Mouse (Mus musculus) ovary, postnatal 36 days (tissue): ENCODE results near the gene Insrr.
"Not testable (repeated sequence)": the region's sequence is repeated elsewhere in the genome, so short reads cannot be mapped to it uniquely, and the experiment has no call there.

ENCODE experiments used
- DNase-seq: peaks from one replicate; pipeline ENCODE4 v3.0.0; 2022; ENCODE audit warnings: low spot score, mixed read lengths

Insrr gene

DNA sequence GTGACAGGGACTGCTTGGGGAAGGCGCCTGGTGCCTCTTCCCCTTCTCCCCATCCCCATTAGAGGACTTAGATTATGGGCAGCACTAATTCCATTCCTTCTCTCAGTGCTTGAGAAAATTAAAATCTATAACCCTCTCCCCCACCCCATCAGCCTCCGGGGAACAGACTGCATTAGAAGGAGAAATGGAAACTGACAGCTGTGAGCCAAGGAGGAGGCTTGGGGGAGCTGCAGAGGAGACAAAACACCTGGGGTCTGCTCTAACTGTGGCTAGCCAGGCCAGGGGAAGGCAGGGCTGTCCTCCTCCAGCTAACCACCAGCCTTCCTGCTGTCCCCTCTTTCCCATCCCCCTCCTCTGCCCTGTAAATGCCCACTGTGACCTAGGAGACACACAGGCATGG lies 17.7 kb upstream of the Insrr start:
- no peak for DNase-seq

DNA sequence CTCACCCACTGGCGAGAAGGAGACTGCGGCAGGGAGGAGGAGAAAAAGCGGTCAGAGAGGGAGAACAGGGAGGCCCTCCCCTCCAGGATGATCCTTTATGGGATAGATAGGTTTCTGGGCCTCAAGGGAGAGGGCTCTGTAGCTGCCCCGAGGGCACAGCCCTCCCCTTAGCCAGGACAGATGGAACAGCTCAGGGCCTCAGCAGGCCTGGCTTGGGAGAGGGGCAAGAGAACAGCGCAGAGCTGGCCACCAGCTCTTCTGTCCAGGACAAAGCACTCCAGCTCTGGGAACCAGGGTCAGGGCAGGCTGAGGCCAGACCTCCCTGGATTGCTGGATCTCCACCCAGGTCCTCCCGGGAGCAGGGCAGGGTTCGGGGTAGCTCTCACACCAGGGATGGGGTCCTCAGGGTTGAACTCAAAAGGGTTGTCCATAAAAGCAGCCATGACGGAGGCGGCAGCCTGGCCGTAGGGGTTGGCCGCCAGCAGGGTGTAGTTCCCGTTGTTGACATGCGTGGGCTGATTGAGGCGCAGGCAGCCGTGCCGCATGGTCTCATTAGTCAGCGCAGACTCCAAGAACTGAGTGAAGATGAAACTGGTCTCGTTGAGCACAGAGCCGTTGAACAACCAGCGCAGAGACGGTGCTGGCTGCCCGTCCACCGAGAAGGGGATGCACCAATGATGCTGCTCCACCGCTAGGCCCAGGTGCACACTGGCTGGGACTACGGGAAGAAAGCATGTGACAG lies 13.3 kb upstream of the Insrr start:
- DNase-seq, result no peak

DNA sequence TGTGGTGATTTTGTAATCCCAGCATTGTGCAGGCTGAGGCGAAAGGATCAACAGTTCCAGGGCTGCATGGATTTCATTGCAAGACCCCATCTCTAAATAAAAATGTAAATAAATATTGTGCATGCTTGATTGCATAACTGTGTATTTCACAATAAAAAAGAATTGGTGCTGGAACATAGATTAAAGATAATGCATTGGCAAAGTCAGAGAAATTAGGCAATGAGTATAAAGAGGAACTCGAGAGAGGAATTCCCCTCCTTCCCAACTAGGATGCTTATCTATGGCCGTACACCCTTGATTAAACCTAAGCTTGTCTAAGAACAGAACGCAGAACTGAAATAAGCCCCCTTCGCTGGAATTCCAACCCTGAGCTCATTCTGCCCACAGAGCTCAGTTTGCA lies 11.6 kb upstream of the Insrr start:
- no peak for DNase-seq

DNA sequence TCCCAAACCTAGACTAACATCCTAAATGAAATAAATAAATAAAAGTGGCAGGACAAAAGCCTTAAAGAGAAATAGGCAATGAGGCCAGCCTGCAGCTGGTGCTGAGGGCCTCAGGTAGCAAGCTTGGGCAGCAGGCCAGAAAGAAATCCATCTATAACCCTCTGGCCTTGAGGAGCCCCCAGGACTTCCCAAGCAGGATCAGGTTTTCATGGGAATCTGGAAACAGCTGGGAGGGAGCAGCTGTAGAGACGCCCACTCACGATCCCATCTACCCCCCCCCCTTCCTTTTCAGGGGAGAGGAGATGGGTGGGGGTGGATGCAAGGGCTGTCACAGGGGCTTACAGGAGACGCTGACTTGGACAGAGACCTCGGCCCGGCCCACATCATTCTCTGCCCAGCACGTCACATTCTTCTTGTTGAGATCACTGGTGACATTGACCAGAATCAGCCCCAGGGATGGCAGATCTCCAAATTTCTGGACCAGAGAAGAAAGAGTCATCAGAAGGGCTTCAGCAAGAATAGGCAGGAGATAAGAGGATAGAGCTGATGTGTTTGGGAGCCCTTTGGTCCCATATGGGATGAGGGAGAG lies 11.0 kb upstream of the Insrr start:
- no peak for DNase-seq

DNA sequence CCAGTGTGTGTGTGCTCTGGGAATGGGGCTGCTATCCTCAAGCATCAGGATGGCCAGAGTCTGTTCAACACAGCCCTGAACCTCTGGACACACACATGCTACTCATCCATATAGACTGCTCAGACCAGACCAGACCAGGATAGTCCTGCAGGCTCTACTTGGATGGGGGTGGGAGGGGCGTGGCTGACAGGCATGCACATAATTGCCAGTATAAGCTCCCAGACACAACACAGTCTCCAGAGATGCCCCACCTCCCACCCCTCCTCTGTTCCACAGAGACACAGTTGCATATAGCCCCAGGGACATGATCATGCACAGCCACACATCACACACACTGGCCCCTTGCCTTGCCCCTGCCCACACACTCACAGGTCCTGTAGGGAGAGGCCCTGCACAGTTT lies 7.5 kb upstream of the Insrr start:
- DNase-seq, result no peak

DNA sequence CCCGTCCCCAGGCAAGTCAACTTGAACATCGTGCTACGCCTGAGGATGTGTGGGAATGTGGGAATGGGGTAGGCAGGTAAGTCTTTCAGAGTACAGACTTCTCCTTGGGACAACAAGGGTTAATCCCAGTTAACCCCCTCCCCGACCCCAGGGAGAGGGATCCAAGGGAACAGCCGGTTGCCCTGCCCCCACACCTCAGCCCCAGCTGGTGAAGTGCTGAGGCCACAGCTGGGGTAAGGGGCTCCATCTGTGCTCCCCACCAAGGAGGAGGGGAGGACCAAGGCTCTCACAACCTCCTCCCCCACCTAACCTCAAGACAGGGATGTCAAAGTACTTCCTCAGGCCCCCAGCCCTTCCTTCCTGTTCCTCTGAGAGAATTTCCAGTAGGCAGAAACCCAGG lies 7.0 kb upstream of the Insrr start:
- no peak for DNase-seq

DNA sequence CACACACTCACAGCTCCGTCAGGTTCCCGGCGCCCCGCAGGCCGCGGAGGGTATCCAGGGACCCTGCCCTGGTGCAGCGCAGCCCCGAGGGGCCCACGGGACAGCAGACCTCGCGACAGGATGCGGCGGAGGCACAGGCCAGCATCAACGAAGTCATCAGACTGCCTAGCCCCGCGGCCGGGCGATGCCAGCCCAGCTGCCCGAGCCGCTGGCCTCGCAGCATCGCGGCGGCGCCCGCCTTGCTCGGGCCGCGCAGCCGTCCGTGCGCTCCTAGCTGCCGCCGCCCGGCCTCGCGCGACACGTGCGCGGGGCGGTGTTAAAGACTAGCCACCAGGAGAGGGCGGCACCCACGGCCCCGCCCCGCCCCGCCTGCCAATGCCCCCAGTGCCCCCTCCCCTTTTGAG lies 1.8 kb upstream of the Insrr start, which contains the start of gene Ntrk1:
Gene Ntrk1, minus strand, starts transcription at position 241 of the 404 bp plus-strand sequence.
- no peak for DNase-seq

DNA sequence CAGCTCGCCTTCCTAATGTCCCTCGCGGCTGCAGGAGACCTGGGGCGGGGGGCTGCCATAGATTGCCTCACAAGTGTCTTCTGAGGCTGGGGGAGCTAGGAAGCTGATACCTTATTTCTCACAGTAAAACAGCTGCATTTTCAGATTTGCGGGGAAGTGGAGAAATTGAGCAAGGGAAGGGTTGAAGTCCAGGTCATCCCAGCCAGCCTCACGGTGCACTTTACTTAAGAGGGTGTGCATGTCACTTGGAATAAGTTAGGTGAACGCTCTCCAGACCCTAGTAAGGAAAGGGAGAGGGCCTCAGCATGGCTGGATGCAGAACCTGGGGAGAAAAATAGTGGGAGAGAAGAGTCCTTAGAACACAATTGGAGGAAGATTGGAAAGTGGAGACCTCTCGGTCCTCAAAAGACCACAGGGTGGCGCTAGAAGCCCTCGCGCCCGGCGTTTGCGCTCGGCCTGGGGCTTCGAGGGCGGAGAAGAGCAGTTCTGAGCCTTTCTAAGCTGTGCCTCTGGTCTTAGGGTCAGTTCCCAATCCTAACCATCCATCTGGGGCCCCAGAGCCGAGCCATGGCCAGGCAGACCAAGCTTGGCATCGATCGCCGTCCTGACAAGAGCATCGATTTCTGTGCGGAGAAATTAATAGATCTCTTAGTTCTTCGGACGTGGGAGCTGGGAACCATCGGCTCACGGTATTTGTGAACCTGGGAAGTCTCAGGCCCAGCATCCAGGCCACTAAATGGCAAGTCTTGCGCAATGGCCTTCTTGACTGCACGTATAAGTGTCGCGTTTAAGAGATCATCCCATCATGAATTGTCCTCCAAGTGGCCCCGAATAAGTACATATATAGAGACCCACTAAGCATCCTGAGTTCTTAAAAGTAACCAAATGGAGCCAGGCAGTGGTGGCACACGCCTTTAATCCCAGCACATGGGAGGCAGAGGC lies 1.1 kb upstream of the Insrr start:
- peak; percentile 59 for DNase-seq

DNA sequence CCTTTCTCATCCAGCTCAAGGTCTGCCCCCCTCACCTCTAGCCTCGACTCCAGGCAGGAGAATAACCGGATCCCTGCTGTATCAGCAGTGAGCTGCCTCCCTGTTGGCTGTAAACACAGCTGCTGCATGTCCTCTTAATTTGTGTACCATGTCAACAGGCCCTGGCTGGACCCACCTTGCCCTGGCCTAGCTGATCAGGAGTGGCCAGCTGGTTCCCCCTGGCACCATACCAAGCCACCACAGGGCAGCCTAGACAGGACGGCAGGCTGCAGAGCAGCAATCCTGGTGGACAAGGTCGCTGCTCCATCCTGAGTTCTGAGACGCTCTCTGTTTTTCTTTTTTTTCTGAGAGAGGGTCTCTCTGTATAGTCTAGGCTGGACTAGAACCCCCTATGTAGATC lies 4.9 kb downstream of the Insrr start:
- no peak for DNase-seq

DNA sequence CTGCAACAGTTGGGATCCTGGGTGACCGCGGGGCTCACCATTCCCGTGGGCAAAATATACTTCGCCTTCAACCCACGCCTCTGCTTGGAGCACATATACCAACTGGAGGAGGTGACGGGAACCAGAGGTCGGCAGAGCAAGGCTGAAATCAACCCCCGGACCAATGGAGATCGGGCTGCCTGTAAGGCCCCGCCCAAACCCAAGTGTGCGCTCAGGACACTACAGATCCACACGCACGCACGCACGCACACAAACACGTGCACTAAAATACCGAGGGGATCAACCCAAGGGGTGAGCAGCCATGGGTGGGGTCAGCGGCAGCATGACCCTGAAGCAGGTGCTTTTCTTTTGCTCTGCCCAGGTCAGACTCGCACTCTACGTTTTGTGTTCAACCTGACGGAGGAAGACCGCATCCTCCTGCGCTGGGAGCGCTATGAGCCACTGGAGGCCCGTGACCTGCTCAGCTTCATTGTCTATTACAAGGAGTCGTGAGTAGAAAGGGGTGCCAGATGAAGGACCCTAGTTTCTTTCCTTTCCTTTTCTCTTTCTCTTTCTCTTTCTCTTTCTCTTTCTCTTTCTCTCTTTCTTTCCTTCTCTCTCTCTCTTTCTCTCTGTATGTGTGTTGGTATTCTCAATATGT lies 7.4 kb downstream of the Insrr start:
- no peak for DNase-seq

DNA sequence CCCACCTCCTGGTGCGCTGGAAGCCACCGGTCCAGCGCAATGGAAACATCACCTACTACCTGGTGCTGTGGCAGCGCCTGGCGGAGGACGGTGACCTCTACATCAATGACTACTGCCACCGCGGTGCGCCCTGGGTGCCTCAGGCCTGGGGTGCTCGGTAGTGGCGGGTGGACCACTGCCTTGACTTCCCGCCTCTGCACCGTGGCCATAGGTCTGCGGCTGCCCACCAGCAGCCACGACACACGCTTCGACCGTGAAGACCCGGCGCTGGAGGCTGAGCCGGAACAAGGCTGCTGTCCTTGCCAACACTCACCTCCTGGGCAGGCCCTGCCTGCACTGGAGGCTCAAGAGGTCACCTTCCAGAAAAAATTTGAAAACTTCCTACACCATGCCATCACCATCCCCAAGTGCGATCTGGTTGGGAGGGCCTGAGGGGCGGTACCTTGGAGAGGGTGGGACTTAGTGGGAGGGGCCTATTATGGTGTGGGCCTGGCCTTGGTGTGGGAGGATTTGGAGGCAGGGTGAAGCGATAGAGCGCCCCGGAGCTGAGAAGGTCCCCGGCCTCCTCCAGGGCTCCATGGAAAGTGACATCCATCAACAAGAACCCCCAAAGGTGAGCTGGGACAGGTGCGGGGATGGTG lies 12.7 kb downstream of the Insrr start:
- no peak for DNase-seq

DNA sequence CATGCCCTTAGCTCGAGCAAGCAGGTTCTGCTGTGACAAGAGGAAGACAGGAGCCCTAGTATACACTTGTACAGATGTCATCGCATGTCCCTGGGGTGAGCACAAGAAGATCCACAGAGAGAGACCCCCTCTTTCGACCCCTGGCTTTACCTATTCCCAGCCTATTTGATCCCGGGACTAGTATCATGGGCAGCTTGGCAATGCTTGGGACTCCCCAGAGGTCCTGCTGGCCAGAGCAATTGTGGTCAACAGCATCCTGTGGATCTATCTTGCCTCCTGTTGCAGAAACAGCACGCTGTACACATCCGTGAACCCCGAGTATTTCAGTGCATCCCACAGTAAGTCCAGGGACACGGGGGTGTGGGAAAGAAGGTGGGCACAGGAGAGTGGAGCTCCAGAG lies 14.5 kb downstream of the Insrr start:
- DNase-seq, result no peak

DNA sequence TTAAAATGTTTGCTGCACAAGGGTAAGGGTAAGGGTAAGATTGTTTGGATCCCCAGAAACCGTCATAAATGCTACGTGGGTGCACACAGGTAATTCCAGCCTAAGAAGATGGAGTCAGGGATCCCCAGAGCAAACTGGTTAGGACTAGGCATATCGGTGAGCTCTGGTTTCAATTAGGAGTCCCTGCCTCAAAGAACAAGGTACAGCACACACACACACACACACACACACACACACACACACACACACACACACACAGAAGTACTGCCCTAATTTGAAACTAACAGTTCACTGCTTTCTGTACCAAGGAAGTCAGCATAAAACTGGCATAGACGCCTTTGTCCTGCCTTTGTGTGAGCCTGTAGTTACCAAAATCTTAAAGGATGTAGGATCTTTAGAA lies 15.7 kb downstream of the Insrr start:
- no peak for DNase-seq

DNA sequence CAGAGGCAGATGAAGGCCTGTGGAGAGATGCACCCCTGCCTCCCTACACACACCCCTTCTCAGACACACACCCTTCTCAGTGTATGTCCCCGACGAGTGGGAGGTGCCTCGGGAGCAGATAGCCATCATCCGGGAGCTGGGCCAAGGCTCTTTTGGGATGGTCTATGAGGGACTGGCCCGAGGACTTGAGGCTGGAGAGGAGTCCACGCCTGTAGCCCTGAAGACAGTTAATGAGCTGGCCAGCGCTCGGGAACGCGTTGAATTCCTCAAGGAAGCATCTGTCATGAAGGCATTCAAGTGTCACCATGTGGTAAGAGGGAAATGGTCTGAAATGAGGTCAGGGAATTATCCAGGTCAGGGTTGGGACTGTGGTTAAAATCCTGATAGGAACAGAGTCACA lies 16.1 kb downstream of the Insrr start:
- DNase-seq, result peak; percentile 40

DNA sequence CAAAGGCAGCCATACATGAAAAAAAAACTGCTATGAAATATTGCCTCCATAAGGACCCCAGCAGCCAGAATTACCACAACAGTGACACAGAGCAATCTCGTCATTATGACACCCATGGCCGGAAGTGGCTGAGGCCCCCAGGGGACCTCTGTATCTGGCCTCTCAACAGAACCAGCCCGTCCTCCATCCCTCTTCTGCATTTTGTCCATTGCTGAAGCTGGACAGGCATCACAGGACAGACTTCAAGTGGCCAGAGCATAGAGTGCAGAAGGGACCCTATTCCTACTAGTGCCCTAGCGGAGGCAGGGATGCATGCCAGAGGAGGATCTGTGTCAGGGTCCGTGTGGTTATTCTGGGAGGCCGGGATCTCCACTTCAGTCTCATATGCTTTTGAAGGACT lies 19.4 kb downstream of the Insrr start:
- no peak for DNase-seq

DNA sequence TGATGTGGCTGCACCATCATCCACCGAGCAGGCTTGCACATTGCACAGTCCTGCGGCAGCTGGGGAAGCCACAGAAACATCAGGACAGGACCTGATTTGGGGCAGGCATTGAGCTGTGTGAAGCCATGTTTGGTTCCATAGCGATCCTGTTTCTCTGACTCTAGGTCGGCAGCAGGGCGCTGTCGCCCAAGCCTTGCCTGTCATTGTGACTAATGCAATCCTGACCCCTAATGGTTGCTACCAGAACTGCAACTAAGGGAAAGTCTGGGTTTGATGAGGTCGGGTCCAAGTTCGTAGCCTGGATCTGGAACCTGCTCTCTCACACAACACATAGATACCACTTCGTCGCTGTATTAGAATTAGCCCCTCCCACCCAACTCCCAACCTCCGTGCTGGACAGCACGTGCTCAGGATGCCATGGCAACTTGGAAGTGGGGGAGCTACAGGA lies 19.9 kb downstream of the Insrr start:
- DNase-seq, result peak; percentile 51

DNA sequence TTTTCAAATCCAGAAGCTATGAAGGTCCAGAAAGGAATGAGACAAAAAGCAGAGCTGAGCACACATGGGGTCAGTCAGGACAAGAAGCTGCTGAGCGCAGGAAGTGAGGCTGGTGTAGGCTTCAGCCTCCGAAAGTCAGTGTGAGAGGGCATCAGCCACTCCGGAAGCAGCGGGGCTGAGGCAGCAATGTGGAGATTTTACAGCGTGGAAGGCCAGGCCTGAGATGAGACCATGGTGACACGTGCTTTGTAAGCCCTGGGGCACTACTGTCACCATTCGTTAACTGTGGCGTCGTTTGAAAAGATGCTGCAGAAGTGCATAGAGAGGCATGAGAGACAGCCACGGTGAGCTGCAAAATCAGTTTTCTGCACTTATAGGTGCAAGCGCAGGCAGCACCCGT lies 21.5 kb downstream of the Insrr start:
- no peak for DNase-seq

DNA sequence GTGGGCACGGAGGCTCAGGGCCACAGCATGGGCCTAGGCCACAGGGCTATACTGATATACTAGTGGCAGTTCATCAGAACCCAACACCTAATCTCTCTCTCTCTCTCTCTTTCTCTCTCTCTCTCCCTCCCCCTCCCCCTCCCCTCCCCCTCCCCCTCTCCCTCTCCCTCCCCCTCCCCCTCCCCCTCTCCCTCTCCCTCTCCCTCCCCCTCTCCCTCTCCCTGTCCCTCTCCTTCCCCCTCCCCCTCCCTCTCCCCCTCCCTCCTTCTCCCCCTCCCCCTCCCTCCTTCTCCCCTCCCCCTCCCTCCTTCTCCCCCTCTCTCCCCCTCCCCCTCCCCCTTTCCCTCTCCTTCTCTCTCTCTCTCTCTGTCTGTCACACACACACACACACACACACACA lies 27.5 kb downstream of the Insrr start, which contains the start of gene Pear1:
Gene Pear1, minus strand, starts transcription at position 101 of the 400 bp plus-strand sequence.
- not testable (repeated sequence) for DNase-seq

DNA sequence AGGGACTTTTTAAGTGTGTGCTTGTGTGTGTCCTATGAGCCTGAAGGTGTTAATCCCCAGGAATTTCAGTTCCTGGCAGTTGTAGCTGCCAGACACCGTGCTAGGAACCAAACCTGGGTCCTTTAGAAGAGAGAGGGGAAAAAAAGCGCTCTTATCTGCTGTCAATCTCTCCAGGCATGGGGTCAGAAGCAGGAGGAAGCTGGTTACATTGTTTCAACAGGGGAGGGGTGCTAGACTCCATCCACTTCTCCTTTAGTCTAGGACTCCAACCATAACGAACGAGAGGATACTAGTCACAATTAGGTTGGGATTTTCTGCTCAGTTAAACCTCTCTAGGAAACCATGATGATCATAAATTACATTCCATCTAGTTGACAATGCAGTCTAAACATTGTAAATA lies 31.7 kb downstream of the Insrr start:
- DNase-seq, result no peak

DNA sequence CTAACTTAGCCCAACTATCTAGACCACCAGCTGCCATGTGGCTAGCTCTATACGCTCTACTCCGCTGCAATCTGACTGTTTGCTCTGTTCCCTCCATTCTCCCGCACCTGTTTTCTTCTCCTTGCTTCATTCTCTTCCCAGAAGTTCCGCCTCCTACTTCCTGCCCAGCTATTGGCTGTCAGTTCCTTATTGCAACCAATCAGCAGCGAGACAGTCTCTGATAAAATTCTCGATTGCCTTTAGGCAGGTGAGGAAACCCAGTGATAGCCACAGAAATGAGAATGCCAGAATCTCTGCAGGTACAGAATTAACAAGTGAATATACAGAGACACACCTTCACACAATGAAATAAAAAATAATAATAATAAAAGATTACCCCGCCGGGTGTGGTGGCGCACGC lies 32.3 kb downstream of the Insrr start:
- no peak for DNase-seq

DNA sequence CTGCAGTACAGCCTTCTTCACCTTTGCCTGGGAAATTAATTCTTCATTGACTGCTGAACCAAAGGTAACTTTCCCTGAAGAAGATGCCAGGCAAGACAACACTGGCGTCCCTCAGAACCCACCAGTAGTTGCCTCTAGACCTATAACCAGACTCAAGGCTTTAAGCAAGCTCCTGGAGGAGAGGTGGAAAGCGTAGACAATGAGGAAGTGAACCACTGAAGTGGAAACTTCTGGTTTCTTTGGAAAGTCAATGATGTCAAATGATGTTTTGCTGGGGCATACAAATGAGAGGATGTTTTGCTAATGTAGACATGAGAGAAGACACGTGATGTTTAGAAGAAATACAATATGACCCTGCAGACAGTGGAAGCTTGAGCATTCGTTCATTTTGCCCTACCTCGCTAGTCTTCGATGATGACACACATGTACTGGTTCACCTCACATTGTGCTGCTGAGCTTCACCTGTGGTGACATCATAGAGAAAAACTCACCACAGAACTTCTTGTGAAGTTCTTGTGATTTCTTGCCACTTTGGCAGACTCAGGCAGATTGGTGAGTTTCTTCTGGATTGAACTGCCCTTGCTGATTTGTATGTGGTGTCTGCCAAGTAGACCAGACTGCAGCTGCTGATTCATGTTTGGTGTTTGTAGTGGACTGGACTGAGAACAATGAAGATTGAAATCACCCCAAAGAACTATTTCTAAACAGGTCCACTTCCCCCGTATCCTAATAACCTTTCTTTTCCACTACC lies 35.5 kb downstream of the Insrr start:
- no peak for DNase-seq
